Comparison of ENCODE assay signal across 26 mouse cellular contexts in genomic region chr10:11086348-11086747, GRCm38 (mm10). TPM values are rescaled to one million over a fixed set of nuclear protein-coding genes. Genes with fewer than 3 reads are reported as not detected.
DNase-seq lines count a peak whose midpoint lies in the region; ATAC-seq and TF ChIP-seq lines count a peak whose summit lies in the region.
"Had no signal": no experiment of that assay in that cellular context is flagged by ENCODE, and none has a peak within 500 bp of the region (broad histone marks: within the 10 kb centered on the region; RNA-seq: fewer than 3 reads in every experiment).

No protein-coding gene starts in this region.

- no peak overlapping the region for H3K4me3 ChIP-seq in hindbrain, postnatal 0 days (ENCODE audit: low read length)
- H3K4me3 ChIP-seq in hindbrain, embryonic 16.5 days (ENCODE audit: low read length), result no peak overlapping the region
- H3K4me3 ChIP-seq in layer of hippocampus, adult 2 months, result no peak overlapping the region
- no peak overlapping the region for H3K4me3 ChIP-seq in left cerebral cortex, adult 2 months
- H3K4me3 ChIP-seq in midbrain, postnatal 0 days (ENCODE audit: low read depth, low read length), result no peak overlapping the region
- H3K4me3 ChIP-seq in midbrain, embryonic 14.5 days (replicated peaks; ENCODE audit: low read depth, low read length), result no peak overlapping the region

- no peaks in the 10 kb centered on the region for H3K9me3 ChIP-seq in hindbrain, postnatal 0 days (ENCODE audit: low read length)
- no peaks in the 10 kb centered on the region for H3K9me3 ChIP-seq in hindbrain, embryonic 16.5 days (ENCODE audit: control insufficient read depth, low read length)
- H3K9me3 ChIP-seq in midbrain, postnatal 0 days (ENCODE audit: low read length), result no peaks in the 10 kb centered on the region
- no peaks in the 10 kb centered on the region for H3K9me3 ChIP-seq in midbrain, embryonic 14.5 days (ENCODE audit: control insufficient read depth, low read length)
- H3K9me3 ChIP-seq: G1E had no signal

- intact Hi-C loops in left cerebral cortex, adult 2 months (cut with DNase I), result no loop called here

- TF ChIP-seq CTCF in hindbrain, postnatal 0 days (IDR thresholded peaks at IDR 0.05; ENCODE audit: low read depth), result peak; percentile 31
- TF ChIP-seq CTCF in layer of hippocampus, adult 2 months (conservative IDR thresholded peaks at IDR 0.05), result peak; percentile 63
- peak; percentile 25; the same call in 1 of the 2 replicates for TF ChIP-seq CTCF in left cerebral cortex, adult 2 months (IDR thresholded peaks at IDR 0.05)
- peak; percentile 53 for TF ChIP-seq CTCF in midbrain, postnatal 0 days (IDR thresholded peaks at IDR 0.05)

- no peaks in the 10 kb centered on the region for H3K4me1 ChIP-seq in hindbrain, postnatal 0 days (ENCODE audit: insufficient read depth, low read length)
- H3K4me1 ChIP-seq in hindbrain, embryonic 16.5 days (ENCODE audit: control insufficient read depth, insufficient read depth, low read depth, low read length), result peaks cover 2% of the 10 kb centered on the region; the same call in 1 of the 2 replicates
- H3K4me1 ChIP-seq in midbrain, postnatal 0 days (ENCODE audit: insufficient read depth, low read length), result 0 out of 2 replicates have a peak, but pooled peaks cover 2% of the 10 kb centered on the region
- H3K4me1 ChIP-seq in midbrain, embryonic 14.5 days (ENCODE audit: control insufficient read depth, insufficient read depth, low read length), result 0 out of 2 replicates have a peak, but pooled peaks cover 4% of the 10 kb centered on the region

- no peak overlapping the region for H3K4me2 ChIP-seq in hindbrain, postnatal 0 days (ENCODE audit: low read depth, low read length)
- no peak overlapping the region for H3K4me2 ChIP-seq in hindbrain, embryonic 16.5 days (ENCODE audit: low read length)
- H3K4me2 ChIP-seq in midbrain, postnatal 0 days (ENCODE audit: low read depth, low read length, poor library complexity, severe bottlenecking), result no peak overlapping the region
- no peak overlapping the region for H3K4me2 ChIP-seq in midbrain, embryonic 14.5 days (ENCODE audit: low read length)

- no peak overlapping the region for H3K9ac ChIP-seq in hindbrain, postnatal 0 days (replicated peaks; ENCODE audit: low read length)
- no peak overlapping the region for H3K9ac ChIP-seq in hindbrain, embryonic 16.5 days (ENCODE audit: low read depth, low read length)
- H3K9ac ChIP-seq in midbrain, postnatal 0 days (replicated peaks; ENCODE audit: low read length, poor library complexity, severe bottlenecking), result no peak overlapping the region
- H3K9ac ChIP-seq in midbrain, embryonic 14.5 days (replicated peaks; ENCODE audit: low read length), result no peak overlapping the region

- no peaks in the 10 kb centered on the region for H3K27me3 ChIP-seq in hindbrain, postnatal 0 days (ENCODE audit: insufficient read depth, low read length)
- H3K27me3 ChIP-seq in hindbrain, embryonic 16.5 days (replicated peaks; ENCODE audit: control insufficient read depth, insufficient read depth, low read length), result no peaks in the 10 kb centered on the region
- no peaks in the 10 kb centered on the region for H3K27me3 ChIP-seq in midbrain, postnatal 0 days (ENCODE audit: insufficient read depth, low read length)
- H3K27me3 ChIP-seq in midbrain, embryonic 14.5 days (ENCODE audit: control insufficient read depth, insufficient read depth, low read length), result no peaks in the 10 kb centered on the region
- H3K27me3 ChIP-seq: CH12.LX had no signal

- no peak overlapping the region for H3K27ac ChIP-seq in hindbrain, postnatal 0 days
- no peak overlapping the region for H3K27ac ChIP-seq in hindbrain, embryonic 16.5 days (ENCODE audit: low read depth, low read length)
- no peak overlapping the region for H3K27ac ChIP-seq in layer of hippocampus, adult 2 months
- H3K27ac ChIP-seq in left cerebral cortex, adult 2 months, result no peak overlapping the region
- no peak overlapping the region for H3K27ac ChIP-seq in midbrain, postnatal 0 days (ENCODE audit: low read depth, low read length)
- H3K27ac ChIP-seq in midbrain, embryonic 14.5 days (replicated peaks; ENCODE audit: low read depth, low read length), result no peak overlapping the region

- 74% methylated on average over 3 of the region's 3 CpGs for WGBS in hindbrain, postnatal 0 days
- WGBS in hindbrain, embryonic 16.5 days, result 76% methylated on average over 3 of the region's 3 CpGs
- 66% methylated on average over 3 of the region's 3 CpGs for WGBS in midbrain, postnatal 0 days
- WGBS in midbrain, embryonic 14.5 days, result 83% methylated on average over 3 of the region's 3 CpGs

- no peaks in the 10 kb centered on the region for H3K36me3 ChIP-seq in hindbrain, postnatal 0 days (ENCODE audit: insufficient read depth, low read length)
- no peaks in the 10 kb centered on the region for H3K36me3 ChIP-seq in hindbrain, embryonic 16.5 days (ENCODE audit: control insufficient read depth, insufficient read depth, low read length)
- H3K36me3 ChIP-seq in midbrain, postnatal 0 days (ENCODE audit: insufficient read depth, low read length), result no peaks in the 10 kb centered on the region
- H3K36me3 ChIP-seq in midbrain, embryonic 14.5 days (ENCODE audit: control insufficient read depth, insufficient read depth, low read length), result no peaks in the 10 kb centered on the region
- H3K36me3 ChIP-seq: G1E had no signal

- peak; percentile 9 for DNase-seq in hindbrain, postnatal 0 days (ENCODE audit: low spot score)
- no peak for DNase-seq in layer of hippocampus, adult 2 months (ENCODE audit: low spot score in 2 of 2)
- DNase-seq in layer of hippocampus, adult 11-12 months (ENCODE audit: low spot score), result no peak
- DNase-seq in left cerebral cortex, adult 2 months (ENCODE audit: extremely low spot score in 1 of 2, low spot score in 2 of 2), result no peak
- DNase-seq in left cerebral cortex, adult 9 months (ENCODE audit: low spot score in 2 of 2), result no peak
- DNase-seq in midbrain, postnatal 0 days (ENCODE audit: low spot score), result peak; percentile 11
- DNase-seq in midbrain, embryonic 14.5 days, result no peak
- DNase-seq: adrenal gland, adult 2 months; adrenal gland, adult 8-10 months; adrenal gland, postnatal 10 days; adrenal gland, postnatal 14 days; adrenal gland, postnatal 25 days; adrenal gland, postnatal 36 days; B cell, adult 2 months; cerebellum, adult 11 months; cerebellum, adult 11-12 months had no signal

- ATAC-seq in hindbrain, postnatal 0 days, result no peak
- ATAC-seq in hindbrain, embryonic 16.5 days, result no peak
- ATAC-seq in midbrain, postnatal 0 days (ENCODE audit: low FRiP score), result no peak
- no peak for ATAC-seq in midbrain, embryonic 14.5 days (ENCODE audit: low FRiP score, low TSS enrichment)
- ATAC-seq: activated CD4-positive, CD25-positive, alpha-beta regulatory T cell, adult 4 months; CD4-positive, CD25-positive, alpha-beta regulatory T cell, adult 4 months; Patski had no signal

RNA-seq across cellular contexts. Expression of gene Grm1, which starts 4.2 kb away (rescaled TPM):
- 28.5 and 29.8 TPM in 2 replicates for total RNA-seq in hindbrain, postnatal 0 days (2014; rRNA removed)
- polyA plus RNA-seq in hindbrain, postnatal 0 days (2015; fragmentation: Nextera tagmentation; extraction: Ambion mirVana), result 13.9 and 14.0 TPM in 2 replicates
- 13.4 and 14.6 TPM in 2 replicates for polyA plus RNA-seq in hindbrain, embryonic 16.5 days (2015; fragmentation: Nextera tagmentation; extraction: Ambion mirVana)
- 10 to 100 TPM; 77.9 to 78.1 TPM for total RNA-seq in layer of hippocampus, adult 2 months (2021)
- 10 to 100 TPM; 42.5 to 44.5 TPM for total RNA-seq in left cerebral cortex, adult 2 months (2021)
- 27.4 and 30.1 TPM in 2 replicates for total RNA-seq in midbrain, postnatal 0 days (2014; rRNA removed)
- 14.8 and 16.5 TPM in 2 replicates for polyA plus RNA-seq in midbrain, postnatal 0 days (2015; fragmentation: Nextera tagmentation; extraction: Ambion mirVana)
- polyA plus RNA-seq in midbrain, embryonic 14.5 days (2014; fragmentation: Nextera tagmentation; extraction: Ambion mirVana), result 5.1 and 8.0 TPM in 2 replicates
- total RNA-seq: adrenal gland, adult 18-20 months; adrenal gland, adult 2 months; adrenal gland, postnatal 10 days; adrenal gland, postnatal 14 days; adrenal gland, postnatal 25 days; adrenal gland, postnatal 36 days; CH12.LX; ES-E14; MEL had no signal
- polyA plus RNA-seq: activated CD4-positive, CD25-positive, alpha-beta regulatory T cell, adult 4 months; adrenal gland, adult 2 months; C2C12; CD4-positive, CD25-positive, alpha-beta regulatory T cell, adult 4 months; G1E; Patski had no signal

Comparison
In these comparisons a context has a peak if more than half of its experiments do, and no peak if none do; other contexts are left out.
1. DNase-seq: peak in hindbrain, postnatal 0 days (single experiment) and midbrain, postnatal 0 days (single experiment); none in layer of hippocampus, adult 2 months (0 of 2), layer of hippocampus, adult 11-12 months (single experiment), left cerebral cortex, adult 2 months (0 of 2), left cerebral cortex, adult 9 months (0 of 2) and midbrain, embryonic 14.5 days (single experiment).
2. Peak in every context shown above with its lines, with median percentiles within 50 percentile points of each other: CTCF ChIP-seq.